Mouse (Mus musculus): ENCODE measurements around the gene Fam117a. TPM values are rescaled to one million over a fixed set of nuclear protein-coding genes. Genes with fewer than 3 reads are reported as not detected.
A peak's percentile ranks its signal among the peaks of the same experiment; 100 is the strongest.

Fam117a gene
- total RNA-seq, 4 experiments from 2014 or later, result 6.0 to 13.3 (median 7.4) TPM

DNA sequence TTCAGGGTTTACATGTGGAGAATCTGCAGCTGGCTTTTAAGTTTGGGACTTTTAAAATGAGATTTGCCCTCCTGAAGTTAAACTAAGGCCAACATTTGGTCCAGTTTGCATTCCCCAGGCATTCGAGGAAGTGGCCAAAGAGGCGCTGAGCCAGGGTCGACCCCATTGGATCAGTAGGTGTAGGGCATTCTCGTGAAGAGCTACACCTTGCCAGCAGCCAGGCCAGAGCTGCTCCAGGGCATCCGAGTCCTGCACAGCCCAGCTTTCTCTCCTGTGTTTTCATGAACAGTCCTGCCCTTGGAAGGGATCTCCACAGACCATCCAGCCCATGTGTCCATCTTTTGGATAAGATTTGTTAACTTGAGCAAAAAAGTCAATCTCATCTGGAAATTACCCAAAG, 27.6 kb downstream of the Fam117a start:
- no peak for DNase-seq (ENCODE audit: low spot score in 2 of 2)

DNA sequence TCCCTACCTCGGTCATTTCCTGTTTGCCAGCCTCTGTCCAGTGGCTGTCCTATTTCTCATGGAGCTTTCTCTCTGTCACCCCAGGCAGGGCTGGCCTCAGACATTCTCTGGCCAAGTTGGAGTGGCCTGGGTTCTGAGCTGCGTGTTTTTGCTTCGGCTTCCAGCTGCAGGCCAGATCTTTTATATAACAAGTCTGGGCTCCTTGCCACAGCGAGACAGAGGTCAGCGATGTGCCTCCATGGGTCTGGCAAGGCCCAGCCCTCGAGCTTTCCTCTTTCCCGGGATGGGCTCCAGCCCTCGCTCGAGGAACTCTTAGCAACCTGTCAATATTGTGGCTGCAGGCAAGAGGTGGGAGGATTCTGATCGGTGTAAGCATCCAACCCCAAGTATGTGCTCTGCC, 28.8 kb downstream of the Fam117a start:
- DNase-seq (ENCODE audit: low spot score in 2 of 2), result peak; percentile 73 to 76

DNA sequence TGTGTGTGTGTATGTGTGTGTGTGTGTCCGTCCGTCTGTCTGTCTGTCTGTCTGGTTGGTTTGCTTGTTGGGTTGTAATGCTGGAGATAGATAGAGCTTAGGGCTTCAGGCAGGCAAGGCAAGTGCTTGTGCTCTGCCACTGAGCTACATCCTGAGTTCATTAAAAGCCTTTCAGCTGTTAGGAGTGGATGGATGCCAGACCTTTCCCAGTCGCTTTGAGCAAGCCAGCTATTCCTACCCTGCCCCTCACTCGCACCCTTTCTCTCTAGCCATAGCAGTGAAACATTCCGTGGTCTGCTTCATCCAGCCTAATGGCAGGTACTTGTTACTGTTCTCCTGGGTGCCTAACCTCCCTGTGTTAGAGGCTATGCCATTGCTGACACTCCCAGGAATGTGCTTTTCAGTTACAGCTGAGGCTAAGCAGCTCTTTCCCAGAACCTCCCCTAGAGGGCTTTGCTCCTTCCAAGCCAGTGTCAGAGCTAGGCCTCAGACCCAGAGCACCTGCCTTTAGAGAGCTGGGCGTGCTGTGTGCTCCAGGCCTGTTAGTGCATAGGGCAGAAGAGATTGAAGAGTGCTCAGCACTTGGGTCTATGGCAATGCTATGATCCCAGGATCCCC, 29.6 kb downstream of the Fam117a start:
- DNase-seq (ENCODE audit: low spot score in 2 of 2), result no peak

DNA sequence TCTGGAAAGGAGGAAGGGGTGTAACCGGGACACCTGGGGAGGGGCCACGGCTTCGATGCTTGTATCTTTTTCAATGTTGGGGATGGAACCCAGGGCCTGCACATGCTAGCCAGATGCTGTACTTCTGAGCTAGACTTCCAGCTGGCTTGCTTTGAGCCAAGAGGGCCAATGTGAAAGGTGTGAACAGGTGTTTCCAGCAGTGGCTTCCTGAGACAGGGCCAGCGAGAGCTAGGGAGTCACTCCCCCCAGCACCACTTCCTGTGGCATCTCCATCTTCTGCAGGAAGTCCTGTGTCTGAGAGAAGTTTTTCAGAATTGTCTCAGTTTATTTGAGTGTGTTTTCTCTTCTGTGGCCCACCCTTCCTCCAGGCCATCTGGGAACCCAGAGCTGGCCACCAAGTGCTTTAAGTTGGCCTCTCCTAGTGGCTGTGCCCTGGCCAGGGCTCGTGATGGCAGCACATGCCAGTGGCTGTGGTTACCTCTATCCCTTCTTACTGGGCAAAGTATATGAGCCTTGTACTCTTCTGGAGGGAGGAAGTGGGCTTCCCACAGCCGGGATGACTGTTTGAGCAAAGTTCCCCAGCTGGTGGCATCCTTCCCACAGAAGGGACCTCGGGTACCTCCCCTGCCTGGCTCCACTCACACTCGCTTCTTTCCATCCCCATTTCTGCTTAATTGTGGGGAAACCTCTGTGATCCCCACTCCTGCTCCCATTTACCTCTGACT, 30.4 kb downstream of the Fam117a start:
- no peak for DNase-seq (ENCODE audit: low spot score in 2 of 2)

DNA sequence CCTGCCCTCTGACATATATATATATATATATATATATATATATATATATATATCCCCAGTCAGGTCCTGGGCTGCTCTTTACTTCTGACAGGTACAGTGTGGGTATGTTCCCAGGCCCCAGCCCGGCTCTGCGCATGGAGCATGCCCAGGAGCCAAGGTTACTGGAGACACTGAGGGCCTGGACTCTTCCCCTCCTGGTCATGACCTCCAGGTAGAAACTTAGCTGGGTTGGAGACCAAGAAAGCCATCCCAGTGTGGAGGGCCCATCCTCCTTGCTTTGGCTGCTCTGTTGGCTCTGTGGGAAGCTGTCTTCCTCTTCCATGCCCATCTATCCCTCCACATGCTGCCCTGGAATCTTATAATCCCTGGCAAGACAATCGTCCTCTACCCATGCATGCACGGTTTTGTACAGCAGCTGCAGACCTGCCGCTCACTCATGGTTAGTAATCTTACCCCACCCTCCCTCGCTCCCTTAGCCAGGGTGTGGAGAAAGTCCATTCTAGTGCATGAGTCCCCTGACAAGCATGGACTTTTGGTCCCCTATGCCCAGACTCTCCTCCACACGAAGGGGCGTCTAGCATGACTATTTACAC, 31.5 kb downstream of the Fam117a start:
- DNase-seq (ENCODE audit: low spot score in 2 of 2), result no peak

DNA sequence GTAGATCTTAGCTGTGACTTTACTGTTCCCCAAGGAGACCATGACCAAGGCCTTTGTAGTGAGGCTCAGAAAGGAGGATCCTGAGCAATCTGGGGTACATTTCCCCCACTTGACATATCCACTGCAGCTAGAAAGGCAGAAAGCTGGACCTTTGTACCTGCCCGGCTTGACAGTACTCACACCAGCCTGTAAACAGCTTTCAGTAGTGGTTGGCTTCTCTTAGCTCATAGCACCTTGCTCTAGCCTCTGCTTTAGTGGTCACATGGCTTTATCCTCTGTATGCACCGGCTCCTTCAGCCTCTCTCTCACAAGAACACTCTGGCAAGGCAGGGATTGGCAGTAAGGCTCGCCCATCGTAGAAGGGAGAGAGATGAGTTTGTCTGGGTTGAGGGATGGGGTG, 32.1 kb downstream of the Fam117a start:
- no peak for DNase-seq (ENCODE audit: low spot score in 2 of 2)

DNA sequence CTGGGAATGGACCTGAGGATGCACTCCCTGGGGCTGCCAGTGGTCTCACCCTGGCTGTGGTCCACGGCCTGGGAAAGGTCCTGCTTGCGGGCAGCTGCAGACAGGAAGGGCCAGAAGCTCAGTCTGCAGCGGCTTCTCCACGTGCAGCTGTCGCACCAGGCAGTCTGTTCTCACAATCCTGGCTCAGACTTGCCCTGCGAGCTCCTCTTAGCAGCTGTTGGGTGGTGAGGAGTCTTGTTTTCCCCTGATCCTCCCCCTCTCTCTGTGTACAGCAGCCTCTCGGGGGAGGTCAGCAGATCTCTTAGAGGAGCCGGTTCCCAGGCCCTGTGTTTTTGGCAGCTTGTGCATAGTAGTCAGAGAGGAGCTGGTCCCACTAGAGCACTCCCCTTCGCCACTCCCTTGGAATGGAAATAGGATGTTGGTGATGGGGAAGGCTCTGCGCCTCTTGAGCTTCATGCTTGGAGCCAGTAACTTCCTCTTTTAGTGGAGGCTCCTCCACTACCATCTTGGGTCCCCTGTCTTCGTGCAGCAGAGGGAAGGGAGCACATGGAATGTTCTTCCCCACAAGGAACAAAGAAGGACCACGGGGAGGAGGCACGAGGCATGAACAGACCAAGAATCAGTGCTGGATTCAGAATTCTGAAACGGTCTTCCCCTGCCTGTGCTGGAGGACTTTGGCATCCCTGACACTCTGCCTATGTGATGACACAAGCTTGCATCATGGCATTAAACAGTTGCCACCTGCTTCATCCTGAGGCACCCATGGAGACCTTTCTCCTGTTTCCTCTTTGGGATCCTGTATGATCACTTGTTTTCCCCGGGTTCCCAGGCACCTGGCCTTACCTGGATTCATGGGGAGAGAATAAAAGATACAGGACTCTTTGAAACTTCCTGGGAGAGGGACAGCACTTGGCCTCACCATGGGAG, 33.4 kb downstream of the Fam117a start:
- DNase-seq (ENCODE audit: low spot score in 2 of 2), result peak in 1 of 2 experiments; percentile 45

DNA sequence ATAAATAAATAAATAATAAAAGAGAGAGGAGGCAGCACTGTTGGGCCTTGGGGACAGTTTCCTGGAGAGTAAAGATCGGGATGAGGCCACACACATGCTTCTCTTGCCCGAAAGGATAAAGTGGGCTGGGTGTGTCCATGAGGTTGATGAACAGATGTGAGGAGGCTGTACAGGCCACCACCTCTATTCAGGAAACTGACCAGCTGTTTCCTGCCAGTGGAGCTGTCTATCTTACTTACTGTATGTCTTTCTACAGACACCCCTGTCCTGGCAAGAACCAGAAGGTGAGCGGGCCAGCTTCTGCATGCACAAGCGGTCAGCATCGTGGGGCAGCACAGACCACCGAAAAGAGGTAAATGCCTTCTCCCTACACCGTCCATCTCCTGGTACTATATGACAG, 34.4 kb downstream of the Fam117a start:
- no peak for DNase-seq (ENCODE audit: low spot score in 2 of 2)

DNA sequence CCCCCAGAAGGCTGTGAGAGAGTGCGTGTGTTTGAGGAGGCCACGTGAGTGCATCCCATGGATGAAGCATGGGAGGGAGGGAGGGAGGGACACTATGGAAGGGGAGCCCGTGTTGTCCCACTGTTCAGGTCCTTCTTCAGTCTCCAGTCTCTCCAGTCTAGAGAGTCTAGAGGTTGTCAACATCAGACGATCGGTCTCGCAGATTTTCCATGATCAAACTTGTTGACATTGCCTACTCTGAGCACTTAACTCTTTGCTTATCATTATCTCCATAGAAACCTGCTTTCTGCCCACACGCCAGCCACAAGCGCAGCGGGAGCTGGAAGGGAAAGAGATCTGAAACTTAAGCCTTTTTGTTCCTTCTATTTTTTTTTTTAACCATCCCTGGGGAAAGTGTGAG, 42.1 kb downstream of the Fam117a start:
- DNase-seq (ENCODE audit: low spot score in 2 of 2), result no peak

DNA sequence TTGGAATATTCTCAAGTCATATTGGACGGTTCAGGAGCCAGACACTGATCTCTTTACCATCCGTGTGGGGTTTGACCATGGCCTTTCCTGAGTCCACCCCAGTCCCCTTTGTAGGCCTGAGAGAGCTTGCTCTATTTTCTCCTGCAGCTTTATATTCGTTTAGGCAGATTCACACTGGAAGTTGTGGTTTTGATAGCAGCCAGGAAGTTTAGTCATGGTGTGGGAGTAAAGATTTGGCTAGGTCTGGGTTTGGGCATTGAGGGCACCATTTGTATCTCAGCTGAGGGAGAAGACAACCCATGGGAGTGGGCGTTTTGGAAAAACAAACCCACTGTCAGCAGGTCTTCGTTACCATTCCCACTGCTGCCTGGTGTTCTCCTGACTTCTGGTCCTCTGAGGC, 42.7 kb downstream of the Fam117a start:
- DNase-seq (ENCODE audit: low spot score in 2 of 2), result no peak

DNA sequence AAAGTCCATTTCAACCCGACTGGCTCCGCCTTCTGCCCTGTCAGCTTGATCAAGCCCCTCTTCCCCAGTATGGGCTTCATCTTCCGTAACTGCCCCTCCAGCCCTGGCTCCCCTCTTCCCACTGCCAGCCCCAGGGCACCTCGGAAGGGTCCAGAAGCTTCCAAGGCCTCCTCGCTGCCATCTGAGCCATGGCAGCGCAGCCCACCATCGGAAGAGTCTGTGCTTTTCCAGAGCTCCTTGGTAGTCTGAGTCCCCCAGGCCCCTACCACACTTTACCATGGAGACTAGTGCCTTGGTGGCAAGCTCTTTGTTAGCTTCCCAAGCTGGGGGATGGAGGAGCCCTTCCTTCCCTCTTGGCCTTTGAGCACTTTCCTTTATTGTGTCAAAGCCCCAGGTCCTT, 43.9 kb downstream of the Fam117a start:
- no peak for DNase-seq (ENCODE audit: low spot score in 2 of 2)

DNA sequence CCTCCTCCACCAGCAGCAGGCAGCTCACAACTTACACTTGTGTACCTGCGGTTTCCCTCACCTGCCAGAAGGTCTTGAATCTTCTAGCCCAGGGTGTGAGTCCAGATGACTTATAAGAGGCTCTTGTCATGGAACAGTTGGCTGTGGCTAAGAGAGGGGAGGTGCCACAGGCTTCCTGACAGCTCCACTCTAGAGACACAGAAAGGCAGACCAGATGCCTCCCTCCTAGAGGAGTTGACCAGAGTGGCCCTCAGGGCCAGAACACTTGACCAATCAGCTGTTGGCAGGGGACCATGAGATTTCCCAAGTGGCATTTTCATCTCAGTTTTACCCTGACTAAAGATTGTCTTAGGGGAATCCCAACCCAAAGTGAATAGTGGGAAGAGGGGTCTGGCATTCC, 44.3 kb downstream of the Fam117a start:
- no peak for DNase-seq (ENCODE audit: low spot score in 2 of 2)

DNA sequence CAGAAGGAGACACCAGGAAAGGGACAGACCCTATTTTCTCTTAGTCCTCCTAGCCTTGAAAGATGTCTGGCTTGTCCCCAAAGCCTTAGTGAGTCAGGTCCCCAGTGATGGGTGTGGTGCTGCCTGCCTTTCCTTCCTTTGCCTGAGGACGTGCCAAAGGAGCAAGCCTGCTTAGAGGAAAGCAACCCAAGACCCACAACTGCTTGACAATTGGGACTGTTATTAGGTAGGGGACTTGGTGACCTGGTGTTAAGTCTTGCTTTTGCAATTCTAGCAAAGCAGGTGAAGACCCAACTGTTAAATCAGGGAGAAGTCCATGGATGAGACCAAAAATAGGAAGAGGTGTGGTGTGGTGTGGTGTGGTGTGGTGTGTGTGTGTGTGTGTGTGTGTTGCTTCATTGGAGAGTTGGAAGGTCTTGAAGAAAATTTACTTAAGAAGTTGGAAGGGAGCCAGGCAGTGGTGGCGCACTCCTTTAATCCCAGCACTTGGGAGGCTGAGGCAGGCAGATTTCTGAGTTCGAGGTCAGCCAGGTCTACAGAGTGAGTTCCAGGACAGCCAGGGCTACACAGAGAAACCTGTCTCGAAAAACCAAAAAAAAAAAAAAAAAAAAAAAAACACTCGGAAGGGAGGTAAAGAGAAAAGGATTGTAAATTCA, 46.6 kb downstream of the Fam117a start:
- DNase-seq (ENCODE audit: low spot score in 2 of 2), result no peak

DNA sequence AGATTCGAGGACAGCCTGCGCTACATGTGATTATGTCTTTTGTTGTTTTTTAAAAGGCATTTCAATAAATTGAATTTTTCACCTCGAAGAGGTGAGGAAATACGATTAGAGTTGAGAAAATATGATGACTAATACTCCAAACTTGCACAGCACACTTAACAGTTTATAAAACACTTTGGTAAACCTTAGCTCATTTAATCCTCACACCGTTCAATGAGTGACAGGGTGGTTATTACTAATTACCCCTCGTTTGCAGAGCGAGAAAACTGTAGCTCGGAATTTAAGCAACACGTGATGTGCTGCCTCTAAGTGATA, 47.1 kb downstream of the Fam117a start:
- no peak for DNase-seq (ENCODE audit: low spot score in 2 of 2)

DNA sequence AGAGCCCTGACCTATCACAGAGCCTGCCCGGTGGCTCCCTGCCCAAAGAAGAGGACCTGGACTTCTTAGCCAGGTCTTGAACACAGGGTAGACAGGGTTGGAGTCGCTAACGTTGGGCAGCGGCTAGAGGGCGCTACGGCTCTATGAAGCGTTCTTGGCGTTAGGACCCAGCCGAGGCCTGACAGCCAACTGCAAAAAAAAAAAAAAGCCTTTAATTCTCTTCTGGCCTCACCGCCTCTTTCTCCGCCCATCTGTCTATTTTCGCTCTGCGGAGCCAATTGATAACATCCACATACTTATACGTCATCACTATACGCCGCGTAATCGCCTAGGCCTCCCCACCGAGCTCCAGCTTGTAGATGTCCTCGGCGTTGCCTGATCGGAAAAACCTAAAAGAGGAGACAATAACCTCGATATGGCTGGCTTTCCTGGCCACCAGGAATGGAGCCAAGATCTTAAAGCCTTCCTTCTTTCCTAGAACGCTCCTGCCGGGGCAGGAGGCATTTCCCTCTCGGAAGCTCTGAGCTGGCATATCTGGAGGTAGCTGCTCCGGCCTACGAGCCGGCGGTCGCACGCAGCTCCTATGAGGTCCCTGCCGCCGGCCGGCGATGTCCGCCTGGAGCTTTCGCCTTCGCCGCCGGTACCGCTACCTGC, 47.6 kb downstream of the Fam117a start, which contains the start of gene Slc35b1:
Slc35b1 (plus strand) TSS at position 374 of the 654 bp plus-strand sequence.
- peak; percentile 97 to 98 for DNase-seq (ENCODE audit: low spot score in 2 of 2)

DNA sequence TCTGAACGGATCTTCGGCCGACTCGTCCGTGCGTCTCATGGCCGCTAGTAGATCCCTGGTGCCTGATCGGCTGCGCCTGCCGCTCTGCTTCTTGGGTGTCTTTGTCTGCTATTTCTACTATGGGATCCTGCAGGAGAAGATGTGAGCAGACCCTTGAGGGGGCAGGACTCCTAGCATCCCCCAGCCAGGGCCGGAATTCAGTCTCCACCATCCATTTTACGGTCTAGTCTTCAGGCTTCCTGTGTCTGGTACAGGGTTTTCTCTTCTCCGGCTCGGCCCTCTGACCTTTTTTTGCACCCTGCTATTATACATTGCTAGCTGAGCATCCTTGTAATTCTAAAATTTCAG, 48.1 kb downstream of the Fam117a start:
- no peak for DNase-seq (ENCODE audit: low spot score in 2 of 2)

DNA sequence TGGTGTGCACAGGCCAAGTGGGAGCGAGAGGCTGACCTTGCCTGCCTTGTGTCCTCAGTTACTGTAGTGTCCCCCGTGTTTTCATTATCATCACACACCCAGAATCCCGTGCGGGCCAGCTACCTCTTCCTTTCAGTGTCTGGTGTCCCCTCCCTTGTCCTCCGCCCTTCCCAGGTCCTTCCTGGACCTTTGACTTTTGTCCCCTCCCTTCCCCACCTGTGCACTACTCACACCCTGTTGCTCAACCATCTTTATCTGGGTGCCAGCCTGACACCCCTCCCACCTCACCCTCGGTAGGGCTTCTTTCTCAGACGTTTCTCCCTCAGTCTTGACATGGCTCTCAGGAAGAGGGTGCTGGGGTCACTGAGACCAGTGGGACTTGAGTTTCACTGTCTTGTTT, 50.5 kb downstream of the Fam117a start:
- no peak for DNase-seq (ENCODE audit: low spot score in 2 of 2)

DNA sequence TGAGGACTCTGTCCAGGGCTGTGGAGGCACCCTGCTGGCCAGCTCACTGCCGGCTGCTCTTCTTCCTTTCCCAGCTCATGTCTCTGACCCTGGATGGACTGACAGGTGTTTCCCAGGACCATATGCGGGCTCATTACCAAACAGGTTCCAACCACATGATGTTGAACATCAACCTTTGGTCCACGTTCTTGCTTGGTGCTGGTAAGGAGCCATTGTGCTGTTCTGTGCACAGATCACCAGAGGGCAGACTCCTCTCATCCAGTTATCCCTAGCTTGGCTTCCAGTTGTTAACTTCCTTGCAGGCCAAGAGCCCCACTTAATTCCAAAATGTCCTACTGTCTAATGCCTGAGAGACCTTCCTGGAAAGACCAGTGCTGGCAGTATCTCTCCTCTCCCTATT, 52.2 kb downstream of the Fam117a start:
- DNase-seq (ENCODE audit: low spot score in 2 of 2), result no peak

DNA sequence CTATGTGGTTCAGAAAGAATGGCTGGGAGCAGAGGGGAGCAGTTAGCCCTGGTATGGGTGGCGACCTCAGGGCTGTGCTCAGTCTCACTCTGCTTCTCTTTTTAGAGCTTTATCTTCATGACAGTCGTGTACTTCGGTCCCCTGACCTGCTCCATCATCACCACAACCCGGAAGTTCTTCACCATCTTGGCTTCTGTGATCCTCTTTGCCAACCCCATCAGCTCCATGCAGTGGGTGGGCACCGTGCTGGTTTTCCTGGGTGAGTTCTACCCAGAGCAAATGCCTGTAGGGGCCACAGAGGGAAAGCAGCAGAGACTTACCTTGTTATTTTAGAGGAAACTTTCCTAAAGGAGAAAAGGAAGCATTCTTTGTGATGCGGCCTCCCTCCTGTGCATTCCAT, 53.6 kb downstream of the Fam117a start:
- DNase-seq (ENCODE audit: low spot score in 2 of 2), result no peak

DNA sequence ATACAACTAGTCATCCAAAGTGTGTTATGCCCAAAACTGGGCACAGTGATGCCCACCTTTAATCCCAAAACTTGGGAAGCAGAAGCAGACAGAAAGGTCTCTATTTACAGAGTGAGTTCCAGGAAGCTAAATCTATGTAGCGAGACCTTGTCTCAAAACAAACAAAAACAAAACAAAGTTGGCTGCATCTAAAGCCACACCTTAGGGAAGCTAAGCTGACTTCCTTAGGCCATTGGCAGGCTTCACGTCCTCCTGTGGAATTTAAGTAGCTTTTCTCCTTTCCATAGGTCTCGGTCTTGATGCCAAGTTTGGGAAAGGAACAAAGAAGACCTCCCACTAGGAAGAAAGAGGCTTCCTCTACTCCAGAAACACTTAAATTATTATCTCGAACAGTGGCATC, 54.4 kb downstream of the Fam117a start:
- no peak for DNase-seq (ENCODE audit: low spot score in 2 of 2)

DNA sequence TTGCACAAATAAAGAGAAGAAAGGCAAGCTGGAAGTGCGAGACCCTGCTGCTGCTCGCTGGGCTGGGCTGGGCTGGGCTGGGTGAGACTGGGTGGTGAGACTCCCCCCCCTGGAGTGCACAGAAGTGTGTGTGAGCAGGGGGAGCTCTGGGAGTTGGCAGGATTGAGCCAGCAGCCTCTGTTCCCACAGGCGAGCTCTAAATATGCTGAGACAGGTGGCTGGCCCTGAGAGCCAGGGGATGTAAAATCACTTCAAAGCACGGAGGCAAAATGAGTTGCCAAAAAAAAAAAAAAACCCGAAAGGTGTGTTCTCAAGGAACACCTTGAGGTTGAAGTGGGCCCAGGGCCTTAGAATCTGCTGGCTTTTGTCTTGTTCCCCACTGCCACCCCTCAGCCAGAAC, 54.9 kb downstream of the Fam117a start:
- DNase-seq (ENCODE audit: low spot score in 2 of 2), result peak; percentile 59 to 66

Measured in layer of hippocampus, adult 8-10 months (tissue).